Mouse (Mus musculus): ENCODE data around the gene Ccdc163.

The Ccdc163 gene

DNA sequence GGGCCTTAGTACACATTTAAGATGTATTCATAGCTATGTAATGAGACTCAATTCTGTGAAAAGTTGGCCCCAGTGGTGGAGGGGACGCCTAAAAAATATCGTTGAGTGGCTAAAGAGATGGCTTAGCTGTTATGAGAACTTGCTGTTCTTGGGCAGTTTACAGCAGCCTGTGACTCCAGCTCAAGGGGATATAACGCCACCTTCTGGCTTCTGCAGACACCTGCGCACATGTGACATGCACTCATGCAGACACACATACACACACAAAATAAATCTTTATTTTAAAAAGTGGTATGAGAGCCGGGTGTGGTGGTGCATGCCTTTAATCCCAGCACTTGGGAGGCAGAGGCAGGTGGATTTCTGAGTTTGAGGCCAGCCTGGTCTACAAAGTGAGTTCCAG, 68.1 kb downstream of the Ccdc163 start:
- DNase-seq (ENCODE audit: low spot score in 2 of 2), result no peak

GRCm38 (mm10) chr4:116777079-116777478, 68.8 kb downstream of the Ccdc163 start:
- DNase-seq (ENCODE audit: low spot score in 2 of 2), result no peak

DNA sequence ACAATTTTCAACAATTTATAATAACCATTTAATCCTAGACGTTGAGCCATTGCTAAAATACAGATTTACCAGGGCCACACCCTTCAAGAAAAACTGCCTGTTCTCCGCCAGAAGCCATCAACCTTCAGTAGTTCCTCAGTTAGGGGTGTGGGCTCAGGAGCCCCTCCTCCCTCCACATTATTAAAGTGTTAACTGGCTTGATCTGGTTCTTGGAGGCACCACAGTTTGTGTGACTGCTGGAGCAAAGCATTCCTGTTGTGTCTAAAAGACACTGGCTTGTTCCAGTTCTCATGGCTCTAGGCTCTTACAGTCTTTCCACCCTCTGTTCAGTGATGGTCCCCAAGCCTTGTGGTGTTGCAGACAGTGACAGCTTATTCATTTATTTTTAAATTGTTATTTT, 72.2 kb downstream of the Ccdc163 start:
- DNase-seq (ENCODE audit: low spot score in 2 of 2), result no peak

DNA sequence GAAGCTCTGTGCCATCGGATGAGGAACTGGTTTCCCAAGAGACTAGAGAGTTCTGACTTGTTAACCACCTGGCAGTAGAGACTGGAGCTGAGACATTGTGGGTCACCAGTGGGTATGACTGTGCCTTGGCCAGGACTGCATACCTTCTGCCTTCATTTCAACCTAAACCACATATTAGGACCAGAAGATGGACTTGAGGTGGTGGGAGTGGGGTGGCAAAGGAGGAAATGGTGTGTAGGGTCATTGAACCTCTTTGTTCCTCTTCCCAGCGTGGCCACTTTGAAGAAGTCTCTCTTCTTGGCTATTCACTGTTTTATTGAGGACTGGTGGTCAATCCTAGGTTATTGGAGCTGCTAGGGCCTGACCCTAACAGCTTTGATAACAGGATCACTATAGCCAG, 73.1 kb downstream of the Ccdc163 start:
- no peak for DNase-seq (ENCODE audit: low spot score in 2 of 2)

GRCm38 (mm10) chr4:116782171-116782570, 73.9 kb downstream of the Ccdc163 start:
- DNase-seq (ENCODE audit: low spot score in 2 of 2), result no peak

DNA sequence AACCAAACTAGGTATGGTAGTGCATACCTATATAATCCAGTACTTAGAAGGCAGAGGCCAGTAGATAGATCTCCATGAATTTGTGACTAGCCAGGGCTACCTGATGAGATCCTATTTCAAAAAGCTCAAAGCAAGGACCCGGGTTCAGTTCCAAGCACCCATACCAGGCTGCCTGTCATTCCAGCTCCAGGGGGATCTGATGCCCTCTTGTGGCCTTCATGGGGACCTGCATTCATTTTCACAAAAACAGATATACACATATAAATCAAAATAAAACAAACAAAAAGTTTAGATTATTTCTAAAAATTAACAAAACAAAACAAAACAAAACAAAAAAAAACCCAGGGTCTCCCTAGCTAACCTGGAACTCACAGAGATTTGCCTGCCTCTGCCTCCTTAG, 78.3 kb downstream of the Ccdc163 start:
- DNase-seq (ENCODE audit: low spot score in 2 of 2), result no peak

GRCm38 (mm10) chr4:116787985-116788760, 79.9 kb downstream of the Ccdc163 start:
- no peak for DNase-seq (ENCODE audit: low spot score in 2 of 2)

GRCm38 (mm10) chr4:116788956-116789355, 80.6 kb downstream of the Ccdc163 start:
- DNase-seq (ENCODE audit: low spot score in 2 of 2), result peak; percentile 55 to 85

DNA sequence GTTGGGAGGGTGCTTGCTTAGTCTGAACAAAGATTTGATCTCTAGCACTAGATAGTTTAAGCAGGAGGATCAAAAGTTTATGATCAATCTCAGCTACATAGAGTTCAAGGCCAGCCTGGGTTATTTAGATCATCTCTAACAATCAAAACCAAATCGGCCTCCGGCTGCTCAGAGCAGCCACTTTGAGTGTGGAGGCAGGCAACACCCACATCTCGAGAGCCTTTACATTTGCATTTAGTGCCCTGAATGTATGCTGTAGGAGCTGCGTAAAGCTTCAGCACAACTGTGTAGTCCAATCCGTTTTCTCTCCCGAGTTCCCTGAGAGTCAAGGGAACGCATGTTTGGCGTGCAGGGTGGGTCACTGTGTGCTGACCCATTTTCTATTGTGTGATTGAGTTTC, 84.1 kb downstream of the Ccdc163 start:
- no peak for DNase-seq (ENCODE audit: low spot score in 2 of 2)

DNA sequence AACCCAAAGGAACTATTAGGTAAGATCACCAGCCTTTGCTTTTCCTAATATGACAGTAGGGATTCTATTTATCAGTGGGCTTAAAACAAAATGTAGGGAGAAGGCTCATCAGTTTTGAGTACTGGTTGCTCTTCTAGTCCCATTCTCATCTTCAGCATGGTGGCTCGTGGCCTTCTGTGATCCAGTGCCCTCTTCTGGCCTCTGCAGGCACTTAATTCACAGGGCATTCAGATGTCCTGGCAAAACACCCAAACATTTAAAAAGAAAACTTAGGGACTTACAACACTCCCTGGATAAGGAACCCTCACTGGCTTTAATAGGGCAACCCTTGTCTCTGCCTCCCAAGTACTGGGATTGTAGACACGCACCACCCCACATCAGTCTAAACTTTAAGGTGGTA, 86.0 kb downstream of the Ccdc163 start:
- DNase-seq (ENCODE audit: low spot score in 2 of 2), result no peak

DNA sequence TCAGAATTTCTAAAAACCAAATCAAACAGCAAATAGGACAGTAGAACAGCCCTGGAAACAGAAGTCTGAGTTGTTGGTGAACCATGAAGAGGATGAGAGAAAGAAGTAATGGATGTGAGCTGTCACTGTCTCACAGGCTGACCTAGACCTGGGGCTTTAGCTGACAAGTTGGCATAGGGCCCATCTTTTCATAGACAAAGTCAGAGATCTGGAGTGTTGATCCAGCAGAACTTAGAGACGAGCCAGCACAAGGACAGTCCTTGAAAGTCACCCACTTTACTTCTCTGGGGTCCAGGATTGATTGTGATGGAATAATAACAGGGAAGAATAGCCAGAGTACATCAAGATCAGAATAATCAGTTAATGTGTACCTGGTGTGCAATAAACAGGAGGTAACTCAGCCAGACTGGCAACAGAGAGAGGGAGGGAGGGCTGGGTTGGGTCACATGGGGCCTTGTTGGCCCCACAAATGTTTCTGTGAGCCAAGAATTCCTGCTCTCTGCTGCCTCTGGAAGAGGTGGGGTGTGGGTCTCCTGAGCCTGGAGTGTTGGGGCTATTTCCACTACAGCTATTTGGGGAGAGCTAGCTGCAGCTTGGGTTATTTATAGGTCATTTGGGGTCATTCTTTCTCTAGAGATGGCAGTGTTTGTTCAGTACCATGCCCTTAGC, 88.3 kb downstream of the Ccdc163 start:
- no peak for DNase-seq (ENCODE audit: low spot score in 2 of 2)

DNA sequence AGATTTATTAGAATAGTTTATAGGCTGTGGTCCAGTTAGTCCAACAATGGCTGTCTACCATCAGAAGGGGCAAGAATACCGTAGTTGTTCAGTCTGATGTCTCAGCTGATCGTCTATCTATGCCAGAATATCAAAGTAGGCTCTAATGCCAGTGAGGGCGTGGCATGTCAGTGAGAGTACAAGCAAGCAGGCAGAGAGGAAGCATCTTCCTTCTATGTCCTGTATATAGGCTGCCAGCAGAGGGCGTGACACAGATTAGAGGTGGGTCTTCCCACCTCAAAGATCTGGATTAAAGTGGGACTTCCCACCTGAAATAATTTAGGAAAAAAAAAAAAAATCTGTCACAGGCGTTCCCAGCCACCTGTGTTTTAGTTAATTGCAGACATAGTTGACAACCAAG, 91.6 kb downstream of the Ccdc163 start:
- peak in 1 of 2 experiments; percentile 41 for DNase-seq (ENCODE audit: low spot score in 2 of 2)
